8 mouse cellular contexts compared by ENCODE assay signal in genomic region chr8:111090126-111090525, GRCm38 (mm10). TPM values are rescaled to one million over a fixed set of nuclear protein-coding genes. Genes with fewer than 3 reads are reported as not detected.
DNase-seq lines count a peak whose midpoint lies in the region; ATAC-seq and TF ChIP-seq lines count a peak whose summit lies in the region.

No protein-coding gene starts in this region.

- H3K27me3 ChIP-seq in ES-Bruce4 (ENCODE audit: control insufficient read depth, insufficient read depth, low read length, poor library complexity, severe bottlenecking), result no peaks in the 10 kb centered on the region
- H3K27me3 ChIP-seq in liver, postnatal 0 days (ENCODE audit: insufficient read depth, low read length), result no peaks in the 10 kb centered on the region

- H3K36me3 ChIP-seq in ES-Bruce4 (ENCODE audit: control insufficient read depth, insufficient read depth, low read length, poor library complexity, severe bottlenecking), result no peaks in the 10 kb centered on the region
- no peaks in the 10 kb centered on the region for H3K36me3 ChIP-seq in liver, postnatal 0 days (replicated peaks; ENCODE audit: insufficient read depth, low read length)

- TF ChIP-seq EP300 in ES-Bruce4 (IDR thresholded peaks at IDR 0.05; ENCODE audit: insufficient read depth, low read depth, low read length), result no peak
- no peak for TF ChIP-seq EP300 in liver, postnatal 0 days (IDR thresholded peaks at IDR 0.05; ENCODE audit: low read depth)

- no peak for TF ChIP-seq POLR2A in ES-Bruce4 (IDR thresholded peaks at IDR 0.05; ENCODE audit: insufficient read depth, low read length)

- H3K27ac ChIP-seq in ES-Bruce4 (ENCODE audit: insufficient read depth, low read length), result no peak overlapping the region
- no peak overlapping the region for H3K27ac ChIP-seq in liver, postnatal 0 days (ENCODE audit: low read depth)

- no peak overlapping the region for H3K4me3 ChIP-seq in ES-Bruce4 (ENCODE audit: low read depth, low read length)
- no peak overlapping the region for H3K4me3 ChIP-seq in liver, postnatal 0 days (ENCODE audit: low read depth, low read length)

- no peak overlapping the region for H3K9ac ChIP-seq in ES-Bruce4 (ENCODE audit: low read depth, poor library complexity, severe bottlenecking)
- no peak overlapping the region for H3K9ac ChIP-seq in liver, postnatal 0 days (replicated peaks)

- ATAC-seq in liver, postnatal 0 days, result no peak

- 2% methylated on average over 2 of the region's 2 CpGs for WGBS in liver, postnatal 0 days (ENCODE audit: insufficient replicate concordance)

- peaks cover 1% of the 10 kb centered on the region for H3K4me1 ChIP-seq in ES-Bruce4 (ENCODE audit: control insufficient read depth, insufficient read depth, low read length)
- H3K4me1 ChIP-seq in liver, postnatal 0 days (ENCODE audit: insufficient read depth), result peaks cover 3% of the 10 kb centered on the region; the same call in 1 of the 2 replicates

- peak; percentile 84 for TF ChIP-seq CTCF in ES-Bruce4 (IDR thresholded peaks at IDR 0.05; ENCODE audit: low read depth, low read length)
- TF ChIP-seq CTCF in liver, postnatal 0 days (IDR thresholded peaks at IDR 0.05; ENCODE audit: low read depth), result peak; percentile 91

- no peak overlapping the region for H3K4me2 ChIP-seq in liver, postnatal 0 days (ENCODE audit: low read depth, low read length)

- peak; percentile 92 for DNase-seq in 3T3-L1 (ENCODE audit: low read depth, low spot score)
- peak; percentile 67 for DNase-seq in c-Kit-negative CD71-positive TER-119-positive erythroid progenitor cells, embryonic 14.5 days (ENCODE audit: low read depth, low spot score)
- DNase-seq in fibroblast of lung, adult 2 months (ENCODE audit: low read depth), result peak; percentile 28
- DNase-seq in kidney, postnatal 14 days, result peak; percentile 70
- DNase-seq in liver, postnatal 0 days, result peak; percentile 88
- DNase-seq in retina, postnatal 1 day, result peak; percentile 83
- DNase-seq in thymus, postnatal 36 days, result peak; percentile 68 to 69

- H3K9me3 ChIP-seq in ES-Bruce4 (replicated peaks; ENCODE audit: control insufficient read depth, insufficient read depth, low read length, poor library complexity, severe bottlenecking), result no peaks in the 10 kb centered on the region
- H3K9me3 ChIP-seq in liver, postnatal 0 days (ENCODE audit: low read length), result no peaks in the 10 kb centered on the region

RNA-seq across cellular contexts. Expression of gene Clec18a, which starts 2.1 kb away (rescaled TPM):
- not detected in 2 replicates for polyA plus RNA-seq in ES-Bruce4 (2011; ENCODE audit: insufficient read depth, insufficient read length, low read depth, missing spikeins)
- not detected in 2 replicates for polyA plus RNA-seq in liver, postnatal 0 days (2015; fragmentation: Nextera tagmentation; extraction: Ambion mirVana)

RNA-seq across cellular contexts. Expression of gene Pdpr, which starts 4.3 kb away (rescaled TPM):
- 19.0 and 22.4 TPM in 2 replicates for polyA plus RNA-seq in ES-Bruce4 (2011; ENCODE audit: insufficient read depth, insufficient read length, low read depth, missing spikeins)
- 2.0 and 3.3 TPM in 2 replicates for polyA plus RNA-seq in liver, postnatal 0 days (2015; fragmentation: Nextera tagmentation; extraction: Ambion mirVana)

RNA-seq across cellular contexts. Expression of gene Exosc6, which starts 34.0 kb away (rescaled TPM):
- polyA plus RNA-seq in ES-Bruce4 (2011; ENCODE audit: insufficient read depth, insufficient read length, low read depth, missing spikeins), result not detected in 2 replicates
- polyA plus RNA-seq in liver, postnatal 0 days (2015; fragmentation: Nextera tagmentation; extraction: Ambion mirVana), result 6.1 and 7.0 TPM in 2 replicates

RNA-seq across cellular contexts. Expression of gene Aars, which starts 57.2 kb away (rescaled TPM):
- 146 and 153 TPM in 2 replicates for polyA plus RNA-seq in ES-Bruce4 (2011; ENCODE audit: insufficient read depth, insufficient read length, low read depth, missing spikeins)
- polyA plus RNA-seq in liver, postnatal 0 days (2015; fragmentation: Nextera tagmentation; extraction: Ambion mirVana), result 23.1 and 26.0 TPM in 2 replicates

RNA-seq across cellular contexts. Expression of gene Ddx19b, which starts 58.6 kb away (rescaled TPM):
- polyA plus RNA-seq in ES-Bruce4 (2011; ENCODE audit: insufficient read depth, insufficient read length, low read depth, missing spikeins), result 23.5 and 24.8 TPM in 2 replicates
- 3.5 and 3.9 TPM in 2 replicates for polyA plus RNA-seq in liver, postnatal 0 days (2015; fragmentation: Nextera tagmentation; extraction: Ambion mirVana)

Comparison
In these comparisons a context has a peak if more than half of its experiments do, and no peak if none do; other contexts are left out.
1. DNase-seq: peak in every context shown above with its lines; median percentile 92 in 3T3-L1; 88 in liver, postnatal 0 days; 83 in retina, postnatal 1 day; 70 in kidney, postnatal 14 days; 68 in thymus, postnatal 36 days; 67 in c-Kit-negative CD71-positive TER-119-positive erythroid progenitor cells, embryonic 14.5 days; 28 in fibroblast of lung, adult 2 months.